Mouse (Mus musculus) right cerebral cortex, postnatal 10 days (tissue): ENCODE measurements around the gene Ttn.
A peak's percentile ranks its signal among the peaks of the same experiment; 100 is the strongest.
"Not testable (repeated sequence)": the region's sequence is repeated elsewhere in the genome, so short reads cannot be mapped to it uniquely, and the experiment has no call there.

Experiments used
- DNase-seq, 2 experiments: peaks; one replicate each; pipeline ENCODE4 v3.0.0; 2021; ENCODE audit warnings: low spot score in 2 of 2

Ttn gene

GRCm38 (mm10) chr2:76982391-76983145 is at the start of gene Ttn:
TSS of gene Ttn (minus strand) at chr2:76982547.
- DNase-seq: no peak

- no peak for DNase-seq
These were observed 38.3 kb upstream of the Ttn start for GRCm38 (mm10) chr2:77020649-77021048.

DNA sequence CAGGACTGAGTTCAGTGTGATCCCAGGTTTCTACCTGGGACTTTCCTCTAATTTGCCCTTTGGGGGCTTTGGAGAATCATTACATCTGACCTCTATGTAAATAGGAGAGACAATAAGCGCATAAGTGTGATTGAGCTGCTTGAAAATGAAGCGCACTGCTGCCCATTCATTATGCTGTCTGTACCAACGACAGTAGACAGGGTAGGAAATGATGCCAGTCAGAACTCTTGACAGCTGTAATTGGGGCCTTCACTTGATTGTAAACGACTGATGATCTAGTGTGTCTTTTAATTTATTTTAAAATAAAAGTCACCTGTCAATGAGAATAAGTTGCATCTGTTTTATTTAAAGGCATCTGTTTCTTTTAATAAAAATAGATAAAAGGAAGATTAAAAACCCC is 35.4 kb upstream of the Ttn start:
- DNase-seq: no peak

- DNase-seq: not testable (repeated sequence)
These were observed 31.1 kb upstream of the Ttn start for GRCm38 (mm10) chr2:77013449-77013848.

DNA sequence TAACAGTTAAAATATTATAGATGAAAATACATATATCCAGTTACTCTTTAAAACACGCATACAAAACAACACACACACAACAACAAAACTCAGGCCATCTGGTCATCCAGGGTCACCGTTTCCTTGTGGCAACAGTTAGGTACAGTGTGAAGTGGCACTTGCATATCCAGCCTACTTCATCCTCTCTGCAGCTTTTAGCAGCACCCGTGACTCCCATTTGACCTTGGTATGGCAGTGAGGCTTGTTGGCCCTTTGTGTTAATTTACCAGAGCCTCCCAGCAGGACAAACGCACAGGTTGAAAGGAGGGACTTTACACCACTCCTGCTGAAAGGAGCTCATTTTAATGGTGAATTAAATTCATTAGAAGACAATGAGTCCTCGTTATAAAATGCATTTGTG is 29.6 kb upstream of the Ttn start:
- no peak for DNase-seq

- no peak for DNase-seq
These were observed 24.7 kb upstream of the Ttn start for GRCm38 (mm10) chr2:77007015-77007414.

DNA sequence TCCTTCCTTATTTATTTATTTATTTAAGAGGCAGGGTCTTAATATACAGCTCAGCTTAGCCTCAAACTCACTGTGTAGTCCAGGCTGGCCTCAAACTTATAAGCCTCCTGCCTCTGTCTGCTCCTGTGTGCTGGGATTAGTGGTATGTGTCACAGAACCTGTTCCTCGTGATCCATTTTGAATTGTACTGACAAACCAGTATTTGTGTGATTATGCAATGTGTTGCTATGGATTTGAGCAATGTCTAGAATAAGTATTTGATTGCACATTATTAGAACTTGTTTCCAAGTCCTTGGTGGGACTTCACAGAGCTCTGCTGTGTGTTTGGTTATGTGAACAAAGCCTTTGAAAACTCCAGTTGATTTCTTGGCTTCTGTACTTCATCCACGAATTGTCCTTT is 20.8 kb upstream of the Ttn start:
- DNase-seq: no peak

- DNase-seq: no peak
These were observed 16.0 kb upstream of the Ttn start for GRCm38 (mm10) chr2:76998351-76998750.

GRCm38 (mm10) chr2:76992493-76993201 is 10.3 kb upstream of the Ttn start:
- DNase-seq: peak; percentile 62 to 76

DNA sequence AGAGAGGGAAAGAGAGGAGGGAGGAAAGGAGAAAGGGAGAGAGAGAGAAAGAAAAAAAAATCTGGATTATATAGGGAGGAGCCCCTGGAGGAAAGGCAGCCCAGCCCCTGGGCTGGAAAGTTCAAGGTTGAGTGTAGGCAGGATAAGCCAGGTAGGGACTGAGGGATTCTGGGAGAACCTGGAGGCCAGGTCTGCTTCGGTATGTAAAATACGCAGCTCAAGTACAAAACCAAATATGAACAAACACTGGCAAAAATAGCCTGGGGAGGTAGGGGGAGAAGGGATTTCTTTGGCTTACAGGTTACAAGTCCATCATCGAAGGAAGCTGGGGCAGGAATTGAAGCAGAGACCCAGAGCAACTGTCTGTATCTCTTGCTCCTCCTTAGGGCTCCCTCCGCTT is 5.0 kb upstream of the Ttn start:
- DNase-seq: no peak

GRCm38 (mm10) chr2:76984384-76984783 is 2.0 kb upstream of the Ttn start:
- DNase-seq: no peak

DNA sequence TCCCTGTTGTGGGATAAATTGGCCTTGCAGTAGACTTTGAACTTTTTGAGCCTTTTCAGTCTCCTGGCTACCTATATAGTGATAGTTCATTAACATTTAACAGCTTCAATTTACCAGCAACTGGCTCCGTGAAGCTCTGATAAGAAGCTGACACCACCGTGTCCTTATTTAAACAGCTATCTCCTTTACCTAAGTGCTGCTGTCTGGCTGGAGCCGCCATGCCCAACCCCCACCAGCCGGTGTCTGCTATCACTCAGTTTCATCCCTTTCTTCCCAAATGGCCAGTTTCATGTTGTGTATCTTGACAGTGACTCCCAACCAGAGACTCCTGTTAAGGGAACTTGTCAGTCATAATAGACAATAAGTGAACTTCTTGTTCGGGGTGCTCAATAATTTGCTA is 1.3 kb upstream of the Ttn start:
- no peak for DNase-seq

- no peak for DNase-seq
These were observed 630 bp downstream of the Ttn start for GRCm38 (mm10) chr2:76981717-76982116.

GRCm38 (mm10) chr2:76980146-76980545 is 2.2 kb downstream of the Ttn start:
- DNase-seq: no peak

- no peak for DNase-seq
These were observed 4.7 kb downstream of the Ttn start for GRCm38 (mm10) chr2:76977650-76978049.

GRCm38 (mm10) chr2:76972051-76972450 is 10.3 kb downstream of the Ttn start:
- DNase-seq: no peak

DNA sequence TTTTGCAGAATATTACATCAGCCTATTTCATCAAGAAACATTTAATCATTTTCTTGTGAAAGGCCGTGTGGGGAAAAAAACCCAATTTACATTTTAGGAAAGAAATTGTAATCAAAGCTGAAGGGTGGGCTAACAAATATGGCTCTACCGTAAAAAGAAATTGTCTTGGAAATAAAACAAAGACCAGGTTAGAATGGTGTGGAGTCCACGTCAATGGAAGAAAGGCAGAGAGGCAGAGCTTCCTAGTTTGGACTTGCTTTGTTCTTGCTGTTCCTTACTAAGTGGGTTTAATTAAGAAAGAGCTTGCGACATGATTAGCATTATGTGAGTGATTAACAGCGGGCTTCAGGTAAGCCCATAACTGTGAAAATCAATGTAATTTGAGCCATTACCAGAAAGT is 11.3 kb downstream of the Ttn start:
- no peak for DNase-seq

GRCm38 (mm10) chr2:76970669-76971068 is 11.7 kb downstream of the Ttn start:
- no peak for DNase-seq

- no peak for DNase-seq
These were observed 12.1 kb downstream of the Ttn start for GRCm38 (mm10) chr2:76970204-76970603.

DNA sequence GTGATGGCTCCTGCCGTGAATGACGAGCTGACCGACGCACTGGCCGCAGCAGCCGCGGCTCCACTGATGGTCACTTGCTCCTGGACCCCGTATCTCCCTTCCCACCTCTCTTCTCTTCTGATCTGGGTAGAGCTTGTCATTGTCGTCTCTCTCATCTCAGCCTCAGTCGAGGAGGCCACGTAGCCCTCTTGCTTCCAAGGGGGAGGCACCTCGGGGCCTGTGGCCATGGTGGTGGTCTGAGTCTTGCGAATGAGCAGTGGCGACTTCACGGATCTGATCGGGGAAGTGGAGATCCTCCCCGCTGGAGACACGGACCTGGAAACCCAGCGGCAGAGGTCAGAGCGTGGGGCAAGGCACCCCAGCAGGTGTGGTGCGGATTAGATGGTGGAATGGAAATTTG is 12.7 kb downstream of the Ttn start:
- DNase-seq: no peak

DNA sequence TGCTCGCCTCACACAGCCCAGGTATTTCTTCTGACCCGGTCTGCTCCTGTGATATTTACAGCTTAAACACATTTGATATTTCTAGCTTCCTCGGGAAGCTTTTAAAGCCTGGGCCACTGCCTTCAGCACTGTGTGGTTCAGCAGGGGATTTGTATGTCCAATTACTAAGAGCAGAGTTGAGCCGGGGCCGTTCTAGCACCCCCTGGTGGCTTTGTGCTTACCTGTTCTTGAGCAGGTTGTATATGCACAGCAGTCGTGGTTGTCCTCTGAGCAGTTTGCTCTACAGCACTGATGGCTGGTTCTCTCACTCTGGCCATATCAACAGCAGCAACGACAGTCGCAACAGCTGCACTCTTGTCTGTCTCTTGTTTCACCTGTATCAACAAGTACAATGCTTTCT is 13.4 kb downstream of the Ttn start:
- peak; percentile 74 to 83 for DNase-seq

DNA sequence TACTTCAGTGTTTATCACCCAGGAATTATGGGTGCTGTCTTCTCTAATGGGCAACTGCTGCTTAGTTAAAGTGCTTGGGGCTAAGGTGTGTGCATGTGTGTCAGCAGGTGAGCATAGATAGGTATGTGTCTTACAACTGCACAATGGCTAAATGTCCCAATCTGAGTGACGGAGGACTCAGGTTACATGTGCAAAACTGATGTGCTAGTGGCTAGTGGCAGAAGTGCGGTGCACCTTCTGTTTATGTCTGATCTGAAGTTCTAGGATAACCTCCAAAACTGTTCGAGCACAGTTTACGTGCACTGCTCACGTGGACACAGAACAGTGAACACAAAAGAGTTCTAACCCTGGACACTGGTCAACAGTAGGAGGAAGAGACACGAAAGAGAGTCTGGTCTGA is 15.8 kb downstream of the Ttn start:
- no peak for DNase-seq

DNA sequence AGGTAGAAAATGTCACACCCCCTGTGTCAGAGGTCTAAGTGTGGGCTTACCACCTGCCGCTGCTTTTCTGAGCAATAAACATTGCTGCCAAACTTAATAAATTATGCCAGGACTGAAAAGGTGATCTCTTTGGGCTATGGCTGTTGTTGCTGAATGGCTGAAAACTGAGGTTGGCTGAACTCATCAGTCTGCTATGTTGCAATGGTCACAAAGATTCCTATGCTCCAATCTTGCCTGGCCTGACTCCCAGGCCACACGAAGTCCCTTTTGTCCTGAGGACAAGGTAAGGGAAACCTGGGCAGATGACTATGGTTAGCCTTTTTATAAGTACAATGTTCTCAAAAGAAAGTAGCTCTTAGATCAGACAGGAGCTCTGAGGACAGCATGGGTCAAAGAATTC is 16.3 kb downstream of the Ttn start:
- no peak for DNase-seq
